Mouse (Mus musculus) testis, adult 2 months (tissue): ENCODE results near the gene Defb43.

Experiments
- CTCF ChIP-seq: fragments of 200-500 bp; IDR thresholded peaks from 2 replicates; pipeline ENCODE4 v1.5.1; 2012; ENCODE audit warnings: low read depth, mild to moderate bottlenecking, inconsistent platforms, low read length, moderate library complexity; ENCODE audit not compliant: control insufficient read depth, insufficient read depth, insufficient replicate concordance
- POLR2A ChIP-seq: fragments of 200-500 bp; IDR thresholded peaks from 2 replicates; pipeline ENCODE4 v1.6.1; 2012; ENCODE audit warnings: low read depth, mild to moderate bottlenecking, inconsistent platforms, low read length, moderate library complexity; ENCODE audit not compliant: control insufficient read depth

DNA sequence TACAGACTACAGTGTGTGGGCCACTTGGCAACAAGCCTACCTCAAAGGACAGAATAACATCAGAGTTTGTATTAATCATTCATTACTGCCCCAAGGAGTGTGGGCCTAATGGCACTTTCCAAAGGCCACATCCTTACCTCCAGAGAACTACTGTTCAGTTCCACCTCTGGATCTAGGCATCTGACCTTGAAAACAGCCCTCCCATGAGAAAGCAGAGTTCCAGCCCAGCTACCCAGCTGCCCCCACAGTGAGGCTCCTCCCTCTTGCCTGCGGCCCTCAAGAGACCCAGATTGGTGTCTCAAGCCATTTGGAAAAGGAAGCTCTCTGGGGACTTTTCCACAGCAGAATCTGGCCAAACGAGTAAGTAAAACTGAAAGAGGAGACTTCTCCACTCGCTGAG is 35.1 kb downstream of the Defb43 start, which contains the start of gene Defb42:
- TF ChIP-seq CTCF (no peak), POLR2A (no peak)
